Mouse (Mus musculus) kidney, postnatal 14 days (tissue): Measurements from ENCODE around the gene 5730480H06Rik.

Source experiments
- DNase-seq: peaks from one replicate; pipeline ENCODE4 v3.0.0; 2022; ENCODE audit warnings: mixed read lengths

Gene 5730480H06Rik

GRCm38 (mm10) chr5:48327652-48328051, at the start of gene 5730480H06Rik:
Gene 5730480H06Rik (plus strand): TSS chr5:48327952.
- DNase-seq = no peak

- DNase-seq = no peak
Observed at GRCm38 (mm10) chr5:48301186-48301585, 26.6 kb upstream of the 5730480H06Rik start.

GRCm38 (mm10) chr5:48315057-48315602, 12.6 kb upstream of the 5730480H06Rik start:
- no peak for DNase-seq

GRCm38 (mm10) chr5:48320597-48320996, 7.2 kb upstream of the 5730480H06Rik start:
- DNase-seq = no peak

- no peak for DNase-seq
Observed at GRCm38 (mm10) chr5:48326221-48326620, 1.5 kb upstream of the 5730480H06Rik start.

- no peak for DNase-seq
Observed at GRCm38 (mm10) chr5:48329751-48330150, 2.0 kb downstream of the 5730480H06Rik start.

GRCm38 (mm10) chr5:48330817-48331216, 3.1 kb downstream of the 5730480H06Rik start:
- no peak for DNase-seq

GRCm38 (mm10) chr5:48331441-48331840, 3.7 kb downstream of the 5730480H06Rik start:
- no peak for DNase-seq

- DNase-seq = no peak
Observed at GRCm38 (mm10) chr5:48333407-48333806, 5.7 kb downstream of the 5730480H06Rik start.

GRCm38 (mm10) chr5:48333884-48334513, 6.2 kb downstream of the 5730480H06Rik start:
- DNase-seq = peak; percentile 5

- no peak for DNase-seq
Observed at GRCm38 (mm10) chr5:48340808-48341433, 13.2 kb downstream of the 5730480H06Rik start.

- DNase-seq = peak; percentile 7
Observed at GRCm38 (mm10) chr5:48345095-48345982, 17.6 kb downstream of the 5730480H06Rik start.

GRCm38 (mm10) chr5:48345983-48346648, 18.4 kb downstream of the 5730480H06Rik start:
- DNase-seq = no peak

GRCm38 (mm10) chr5:48349309-48349708, 21.6 kb downstream of the 5730480H06Rik start:
- DNase-seq = no peak

GRCm38 (mm10) chr5:48371890-48372766, 44.4 kb downstream of the 5730480H06Rik start:
- DNase-seq = peak; percentile 96

GRCm38 (mm10) chr5:48402497-48402896, 74.7 kb downstream of the 5730480H06Rik start:
- peak; percentile 37 for DNase-seq

GRCm38 (mm10) chr5:48408276-48408675, 80.5 kb downstream of the 5730480H06Rik start:
- no peak for DNase-seq

- peak; percentile 15 for DNase-seq
Observed at GRCm38 (mm10) chr5:48410348-48410747, 82.6 kb downstream of the 5730480H06Rik start.

GRCm38 (mm10) chr5:48411462-48411861, 83.7 kb downstream of the 5730480H06Rik start:
- no peak for DNase-seq

GRCm38 (mm10) chr5:48412261-48412660, 84.5 kb downstream of the 5730480H06Rik start:
- no peak for DNase-seq

- DNase-seq = no peak
Observed at GRCm38 (mm10) chr5:48419741-48420140, 92.0 kb downstream of the 5730480H06Rik start.

- DNase-seq = no peak
Observed at GRCm38 (mm10) chr5:48421957-48422356, 94.2 kb downstream of the 5730480H06Rik start.
